Mouse (Mus musculus) thymus, adult 18-20 months (tissue): ENCODE data around the gene Ccnb1.
A peak's percentile ranks its signal among the peaks of the same experiment; 100 is the strongest.
"Not testable (repeated sequence)": the region's sequence is repeated elsewhere in the genome, so short reads cannot be mapped to it uniquely, and the experiment has no call there.

Experiments
- DNase-seq, 2 experiments: peaks; one replicate each; pipeline ENCODE4 v3.0.0; 2022; ENCODE audit warnings: mixed read lengths in 2 of 2

Gene Ccnb1

GRCm38 (mm10) chr13:100786414-100786867 is at the start of gene Ccnb1:
Ccnb1 (minus strand) TSS chr13:100786570.
- DNase-seq: peak; percentile 84 to 85

- no peak for DNase-seq
These were observed 48.4 kb upstream of the Ccnb1 start for GRCm38 (mm10) chr13:100834777-100835176.

GRCm38 (mm10) chr13:100833640-100834002 is 47.3 kb upstream of the Ccnb1 start:
- no peak for DNase-seq

GRCm38 (mm10) chr13:100832741-100833639 is 46.6 kb upstream of the Ccnb1 start, which contains the start of gene Slc30a5:
Slc30a5 (minus strand) TSS chr13:100833427.
- DNase-seq: peak; percentile 99

- DNase-seq: no peak
These were observed 45.8 kb upstream of the Ccnb1 start for GRCm38 (mm10) chr13:100832188-100832587.

- DNase-seq: no peak
These were observed 44.8 kb upstream of the Ccnb1 start for GRCm38 (mm10) chr13:100831123-100831522.

- no peak for DNase-seq
These were observed 39.4 kb upstream of the Ccnb1 start for GRCm38 (mm10) chr13:100825627-100826410.

- no peak for DNase-seq
These were observed 38.5 kb upstream of the Ccnb1 start for GRCm38 (mm10) chr13:100824916-100825315.

GRCm38 (mm10) chr13:100824306-100824705 is 37.9 kb upstream of the Ccnb1 start:
- DNase-seq: no peak

- DNase-seq: no peak
These were observed 37.5 kb upstream of the Ccnb1 start for GRCm38 (mm10) chr13:100823863-100824262.

- DNase-seq: no peak
These were observed 28.1 kb upstream of the Ccnb1 start for GRCm38 (mm10) chr13:100814451-100814850.

- DNase-seq: peak in 1 of 2 experiments; percentile 22
These were observed 19.4 kb upstream of the Ccnb1 start for GRCm38 (mm10) chr13:100805776-100806175.

GRCm38 (mm10) chr13:100797171-100797570 is 10.8 kb upstream of the Ccnb1 start:
- DNase-seq: no peak

- no peak for DNase-seq
These were observed 2.7 kb upstream of the Ccnb1 start for GRCm38 (mm10) chr13:100789083-100789482.

GRCm38 (mm10) chr13:100788057-100788456 is 1.7 kb upstream of the Ccnb1 start:
- not testable (repeated sequence) for DNase-seq

GRCm38 (mm10) chr13:100787316-100788010 is 1.1 kb upstream of the Ccnb1 start:
- no peak for DNase-seq

- DNase-seq: no peak
These were observed 460 bp downstream of the Ccnb1 start for GRCm38 (mm10) chr13:100785806-100786413.

GRCm38 (mm10) chr13:100777491-100777890 is 8.9 kb downstream of the Ccnb1 start:
- no peak for DNase-seq

- no peak for DNase-seq
These were observed 9.7 kb downstream of the Ccnb1 start for GRCm38 (mm10) chr13:100776710-100777109.

GRCm38 (mm10) chr13:100776056-100776419 is 10.3 kb downstream of the Ccnb1 start:
- DNase-seq: no peak

- peak; percentile 64 to 75 for DNase-seq
These were observed 10.9 kb downstream of the Ccnb1 start, which contains the start of gene Cenph for GRCm38 (mm10) chr13:100775252-100776055. Cenph (minus strand) TSS chr13:100775899.

- no peak for DNase-seq
These were observed 11.7 kb downstream of the Ccnb1 start for GRCm38 (mm10) chr13:100774704-100775103.
